ENCODE assay signal across 8 mouse cellular contexts in genomic region chr17:45373987-45374608, GRCm38 (mm10). TPM values are rescaled to one million over a fixed set of nuclear protein-coding genes. Genes with fewer than 3 reads are reported as not detected.
A peak's percentile ranks its signal among the peaks of the same experiment; 100 is the strongest.
DNase-seq lines count a peak whose midpoint lies in the region; ATAC-seq lines count a peak whose summit lies in the region.

No protein-coding gene starts in this region.

- peak; percentile 76 for DNase-seq in 3T3-L1 (ENCODE audit: low read depth, low spot score)
- peak; percentile 88 for DNase-seq in adrenal gland, postnatal 14 days
- DNase-seq in embryonic facial prominence, embryonic 10.5 days (ENCODE audit: low spot score), result peak; percentile 88
- DNase-seq in heart, adult 8-10 months (ENCODE audit: low spot score), result peak; percentile 48
- DNase-seq in natural killer cell, adult 2 months (ENCODE audit: low spot score in 2 of 2), result peak; percentile 25 to 58
- DNase-seq in splenic B cell, adult 2 months (ENCODE audit: low read depth, low spot score), result peak; percentile 75

- no peak overlapping the region for H3K4me3 ChIP-seq in embryonic facial prominence, embryonic 10.5 days
- no peak overlapping the region for H3K4me3 ChIP-seq in kidney, embryonic 14.5 days (ENCODE audit: low read length)
- no peak overlapping the region for H3K4me3 ChIP-seq in limb, embryonic 13.5 days

- 27% methylated on average over 13 of the region's 13 CpGs for WGBS in embryonic facial prominence, embryonic 10.5 days
- 27% methylated on average over 13 of the region's 13 CpGs for WGBS in kidney, embryonic 14.5 days
- WGBS in limb, embryonic 13.5 days, result 26% methylated on average over 13 of the region's 13 CpGs

- no peaks in the 10 kb centered on the region for H3K9me3 ChIP-seq in embryonic facial prominence, embryonic 10.5 days
- no peaks in the 10 kb centered on the region for H3K9me3 ChIP-seq in kidney, embryonic 14.5 days (ENCODE audit: control insufficient read depth, low read length)
- no peaks in the 10 kb centered on the region for H3K9me3 ChIP-seq in limb, embryonic 13.5 days

- no peak overlapping the region for H3K9ac ChIP-seq in kidney, embryonic 14.5 days (ENCODE audit: low read depth, low read length)
- no peak overlapping the region for H3K9ac ChIP-seq in limb, embryonic 13.5 days

- H3K4me1 ChIP-seq in embryonic facial prominence, embryonic 10.5 days, result peaks cover 35% of the 10 kb centered on the region
- 0 out of 2 replicates have a peak, but pooled peaks cover 2% of the 10 kb centered on the region for H3K4me1 ChIP-seq in kidney, embryonic 14.5 days (ENCODE audit: control insufficient read depth, insufficient read depth, low read length)
- H3K4me1 ChIP-seq in limb, embryonic 13.5 days, result peaks cover 52% of the 10 kb centered on the region

- peak; percentile 75; the same call in 1 of the 2 replicates for ATAC-seq in kidney, embryonic 14.5 days (ENCODE audit: low FRiP score, low TSS enrichment)
- ATAC-seq in limb, embryonic 13.5 days (ENCODE audit: low FRiP score, low read depth), result peak; percentile 42; the same call in 1 of the 2 replicates

- peaks cover 42% of the 10 kb centered on the region for H3K27me3 ChIP-seq in embryonic facial prominence, embryonic 10.5 days (replicated peaks; ENCODE audit: low read depth, poor library complexity, severe bottlenecking)
- H3K27me3 ChIP-seq in kidney, embryonic 14.5 days (ENCODE audit: control insufficient read depth, insufficient read depth, low read length), result peaks cover 18% of the 10 kb centered on the region
- peaks cover 72% of the 10 kb centered on the region for H3K27me3 ChIP-seq in limb, embryonic 13.5 days
- H3K27me3 ChIP-seq in splenic B cell, adult 2 months (ENCODE audit: control insufficient read depth, insufficient read depth, low read length, poor library complexity, severe bottlenecking), result no peaks in the 10 kb centered on the region

- no peak overlapping the region for H3K4me2 ChIP-seq in kidney, embryonic 14.5 days (replicated peaks; ENCODE audit: low read depth, low read length)
- 0 out of 2 replicates have a peak overlapping the region, but pooled peaks have one; percentile 20 for H3K4me2 ChIP-seq in limb, embryonic 13.5 days (replicated peaks)

- H3K27ac ChIP-seq in embryonic facial prominence, embryonic 10.5 days (replicated peaks), result peak overlapping the region; percentile 14; the same call in 1 of the 2 replicates
- H3K27ac ChIP-seq in kidney, embryonic 14.5 days (ENCODE audit: low read depth, low read length), result no peak overlapping the region
- no peak overlapping the region for H3K27ac ChIP-seq in limb, embryonic 13.5 days

- no peaks in the 10 kb centered on the region for H3K36me3 ChIP-seq in embryonic facial prominence, embryonic 10.5 days (replicated peaks)
- no peaks in the 10 kb centered on the region for H3K36me3 ChIP-seq in kidney, embryonic 14.5 days (ENCODE audit: control insufficient read depth, insufficient read depth, low read length)
- H3K36me3 ChIP-seq in limb, embryonic 13.5 days, result no peaks in the 10 kb centered on the region
- no peaks in the 10 kb centered on the region for H3K36me3 ChIP-seq in splenic B cell, adult 2 months (ENCODE audit: control insufficient read depth, insufficient read depth, low read length, poor library complexity, severe bottlenecking)

RNA-seq across cellular contexts. Expression of gene Cdc5l, which starts 59.4 kb away (rescaled TPM):
- 44.3 and 44.8 TPM in 2 replicates for total RNA-seq in adrenal gland, postnatal 14 days (2021)
- polyA plus RNA-seq in embryonic facial prominence, embryonic 10.5 days (2016; fragmentation: Nextera tagmentation; extraction: Ambion mirVana), result 66.7 and 68.9 TPM in 2 replicates
- total RNA-seq in heart, adult 8-10 months (2022), result 10 to 100 TPM; 36.1 to 40.2 (median 38.7) TPM
- polyA plus RNA-seq in kidney, embryonic 14.5 days (2014; fragmentation: Nextera tagmentation; extraction: Ambion mirVana), result 69.3 and 73.5 TPM in 2 replicates
- 78.8 and 82.5 TPM in 2 replicates for polyA plus RNA-seq in limb, embryonic 13.5 days (2015; fragmentation: Nextera tagmentation; extraction: Ambion mirVana)
